Mouse (Mus musculus) forebrain, embryonic 11.5 days (tissue): Measurements from ENCODE around the gene Timm22. TPM values are rescaled to one million over a fixed set of nuclear protein-coding genes. Genes with fewer than 3 reads are reported as not detected.
A peak's percentile ranks its signal among the peaks of the same experiment; 100 is the strongest.

Source experiments
- ATAC-seq: fragments of 200-750 bp; cut with Nextera tagmentation; replicated peaks from 2 replicates; pipeline ENCODE4 v1.8.0; 2017; ENCODE audit warnings: moderate TSS enrichment; ENCODE audit not compliant: low FRiP score
- DNase-seq: peaks from one replicate; pipeline ENCODE4 v3.0.0-alpha.2; 2017; ENCODE audit warnings: low spot score
- H3K27ac ChIP-seq: fragments of 300-500 bp; sonication (generic); 2 replicates; pipeline ENCODE4 v1.5.1; 2014; ENCODE audit warnings: low read depth, low read length
- H3K27me3 ChIP-seq: fragments of 300-500 bp; sonication (generic); 2 replicates; pipeline ENCODE4 v1.6.1; 2014; ENCODE audit warnings: mild to moderate bottlenecking, low read length, mixed read lengths; ENCODE audit not compliant: control insufficient read depth, insufficient read depth
- H3K36me3 ChIP-seq: fragments of 300-500 bp; sonication (generic); 2 replicates; pipeline ENCODE4 v1.6.1; 2014; ENCODE audit warnings: mild to moderate bottlenecking, low read length, moderate library complexity, mixed read lengths; ENCODE audit not compliant: control insufficient read depth, insufficient read depth
- H3K4me1 ChIP-seq: fragments of 300-500 bp; sonication (generic); replicated peaks from 2 replicates; pipeline ENCODE4 v1.6.1; 2014; ENCODE audit warnings: low read length, mixed read lengths; ENCODE audit not compliant: control insufficient read depth, insufficient read depth
- H3K4me2 ChIP-seq: fragments of 300-500 bp; sonication (generic); 2 replicates; pipeline ENCODE4 v1.6.1; 2014; ENCODE audit warnings: low read depth, mild to moderate bottlenecking, low read length, moderate library complexity, mixed read lengths; ENCODE audit not compliant: severe bottlenecking
- H3K4me3 ChIP-seq: fragments of 300-500 bp; sonication (generic); 2 replicates; pipeline ENCODE4 v1.5.1; 2014; ENCODE audit warnings: low read depth, low read length
- H3K9ac ChIP-seq: fragments of 300-500 bp; sonication (generic); 2 replicates; pipeline ENCODE4 v1.6.1; 2014; ENCODE audit warnings: low read length
- H3K9me3 ChIP-seq: fragments of 300-500 bp; sonication (generic); 2 replicates; pipeline ENCODE4 v1.6.1; 2016; ENCODE audit warnings: low read length, mixed read lengths; ENCODE audit not compliant: control insufficient read depth
- WGBS: fragments of 180-500 bp; shearing (Covaris S2); extraction: QIAGEN DNeasy Blood & Tissue Kit; methylation state at CpG from one replicate; pipeline ENCODE4 v1.1.7; 2014; 5-methylcytosine and 5-hydroxymethylcytosine counted together
- polyA plus RNA-seq: library from polyadenylated mRNA; unstranded; fragments of >200 nt; fragmentation: Nextera tagmentation; extraction: Ambion mirVana; gene quantifications from 2 replicates; pipeline ENCODE4 v1.2.1, GENCODE M21; 2014

The Timm22 gene
- polyA plus RNA-seq, 1 experiment from 2014 or later: 109 TPM

DNA sequence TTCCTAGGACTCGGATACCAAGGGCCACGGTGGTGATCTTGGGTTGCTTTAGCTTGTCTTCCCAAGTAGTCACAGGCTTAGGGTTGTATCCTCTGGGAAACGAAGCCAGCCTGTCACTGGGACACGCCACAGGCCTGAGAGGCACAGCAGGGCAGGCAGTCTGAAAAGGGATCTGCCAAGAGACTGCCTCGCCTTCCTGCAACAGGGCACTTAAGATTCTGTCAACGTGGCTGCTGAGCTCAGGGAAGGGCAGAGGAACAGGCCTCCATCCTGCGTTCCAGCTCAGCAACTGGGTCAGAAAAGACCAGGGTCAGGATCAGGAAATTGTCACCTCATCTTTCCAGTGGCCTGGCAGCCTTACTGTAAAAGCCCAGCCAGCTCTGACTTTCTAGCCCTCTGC, 22.8 kb downstream of the Timm22 start:
- Histone ChIP-seq H3K9me3 (no peaks in the 10 kb centered on the region), H3K9ac (no peak overlapping the region), H3K27me3 (no peaks in the 10 kb centered on the region), H3K4me3 (no peak overlapping the region), H3K36me3 (no peaks in the 10 kb centered on the region), H3K27ac (0 out of 2 replicates have a peak overlapping the region, but pooled peaks have one; percentile 12), H3K4me1 (no peaks in the 10 kb centered on the region), H3K4me2 (no peak overlapping the region)
- ATAC-seq (no peak), DNase-seq (no peak)
- 61% methylated on average over 7 of the region's 7 CpGs for WGBS

DNA sequence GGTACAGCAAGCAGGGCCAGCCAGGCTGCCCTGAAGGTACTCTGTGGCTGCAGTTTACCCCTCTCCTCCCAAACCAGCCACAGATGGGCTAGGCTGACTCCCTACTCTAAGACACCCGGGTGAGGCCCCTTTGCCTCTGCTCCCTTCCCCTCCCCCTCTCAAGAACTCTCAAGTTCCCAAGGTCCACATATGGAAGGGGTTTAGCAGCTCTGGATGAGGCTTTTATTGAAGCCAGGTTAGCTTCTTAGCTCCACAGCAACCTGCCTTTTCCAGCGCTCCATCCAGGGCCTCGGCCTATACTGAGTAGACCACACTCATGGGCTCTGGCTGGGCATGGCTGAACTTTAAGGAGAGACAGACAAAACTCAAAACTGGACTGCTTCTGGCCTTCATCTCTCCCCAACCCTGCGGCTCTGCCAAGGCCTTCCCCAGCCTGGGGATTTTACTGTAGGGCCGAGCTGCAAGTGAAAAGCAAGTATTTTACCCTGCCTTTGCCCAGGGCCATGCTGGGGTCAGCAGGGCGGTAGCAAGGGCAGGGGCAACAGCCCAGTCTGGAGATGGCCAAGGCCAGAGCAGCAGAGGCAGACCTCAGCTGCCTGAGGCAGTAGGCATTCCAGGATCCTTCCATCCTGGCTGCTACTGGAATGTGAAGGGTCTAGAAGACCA, 23.3 kb downstream of the Timm22 start:
- Histone ChIP-seq H3K27me3 (no peaks in the 10 kb centered on the region), H3K9me3 (no peaks in the 10 kb centered on the region), H3K4me3 (no peak overlapping the region), H3K9ac (no peak overlapping the region), H3K4me2 (no peak overlapping the region), H3K27ac (0 out of 2 replicates have a peak overlapping the region, but pooled peaks have one; percentile 6), H3K4me1 (no peaks in the 10 kb centered on the region), H3K36me3 (no peaks in the 10 kb centered on the region)
- DNase-seq (no peak), ATAC-seq (no peak)
- WGBS: 70% methylated on average over 6 of the region's 6 CpGs

DNA sequence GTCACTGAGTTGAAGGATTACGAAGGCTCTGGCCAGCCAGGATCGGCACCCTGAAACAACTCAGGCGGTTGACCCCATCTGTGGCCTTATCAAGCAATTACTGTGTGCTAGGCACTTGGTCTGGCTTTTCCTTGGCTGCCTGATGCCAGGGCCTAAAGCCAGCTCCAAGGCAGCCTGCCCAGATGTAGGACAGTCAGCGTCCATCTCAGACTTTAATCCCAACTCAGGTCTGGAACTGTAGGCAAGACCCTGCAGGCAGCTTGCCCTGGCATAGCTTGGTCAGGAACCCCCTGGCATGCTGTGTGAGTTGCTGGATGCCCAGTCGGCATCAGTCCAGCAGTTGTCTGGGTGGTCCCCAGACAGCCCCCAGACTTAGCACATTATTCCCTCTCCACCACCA, 29.3 kb downstream of the Timm22 start:
- 81% methylated on average over 5 of the region's 5 CpGs for WGBS
- Histone ChIP-seq H3K4me1 (0 out of 2 replicates have a peak, but pooled peaks cover 9% of the 10 kb centered on the region), H3K27me3 (no peaks in the 10 kb centered on the region; the same call in 1 of the 2 replicates), H3K36me3 (no peaks in the 10 kb centered on the region), H3K4me3 (no peak overlapping the region), H3K9ac (no peak overlapping the region), H3K4me2 (no peak overlapping the region), H3K27ac (no peak overlapping the region), H3K9me3 (no peaks in the 10 kb centered on the region)
- DNase-seq (no peak), ATAC-seq (no peak)

- peak overlapping the region; percentile 32 for H3K9ac ChIP-seq
- H3K4me3 ChIP-seq: peak overlapping the region; percentile 23
- peak overlapping the region; percentile 43 for H3K4me2 ChIP-seq
- 0 out of 2 replicates have a peak, but pooled peaks cover 9% of the 10 kb centered on the region for H3K4me1 ChIP-seq
- ATAC-seq (peak; percentile 39; the same call in 1 of the 2 replicates), DNase-seq (peak; percentile 70)
- H3K27ac ChIP-seq: peak overlapping the region; percentile 21
- 6% methylated on average over 26 of the region's 28 CpGs for WGBS
- no peaks in the 10 kb centered on the region; the same call in 1 of the 2 replicates for H3K27me3 ChIP-seq
- H3K36me3 ChIP-seq: no peaks in the 10 kb centered on the region
- no peaks in the 10 kb centered on the region for H3K9me3 ChIP-seq
These were observed 30.2 kb downstream of the Timm22 start for GRCm38 (mm10) chr11:76436864-76437437.

GRCm38 (mm10) chr11:76439666-76440065, 32.9 kb downstream of the Timm22 start:
- ATAC-seq: no peak
- 18% methylated on average over 3 of the region's 3 CpGs for WGBS
- no peak overlapping the region for H3K27ac ChIP-seq

DNA sequence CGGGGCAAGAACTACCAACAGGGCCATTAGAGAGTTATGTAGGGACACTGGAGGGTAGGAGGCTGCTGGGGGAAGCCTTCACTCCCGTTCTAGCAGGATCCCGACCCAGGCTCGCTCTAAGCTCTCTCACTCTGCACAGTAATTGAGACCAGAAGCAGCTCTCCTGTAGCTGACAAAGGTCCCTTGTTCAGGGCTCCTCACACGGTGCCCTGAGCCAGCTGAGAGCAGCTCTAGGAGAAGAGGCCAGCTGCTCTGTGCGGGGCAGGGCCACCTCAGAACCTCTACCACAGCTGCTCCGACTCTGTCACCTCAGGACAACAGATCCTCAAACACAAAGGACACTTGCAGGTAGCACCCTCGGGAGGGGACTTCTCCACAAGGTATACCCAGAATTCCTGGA, 38.7 kb downstream of the Timm22 start:
- H3K9me3 ChIP-seq: no peaks in the 10 kb centered on the region
- no peaks in the 10 kb centered on the region for H3K36me3 ChIP-seq
- ATAC-seq (no peak), DNase-seq (no peak)
- WGBS: 20% methylated on average over 8 of the region's 8 CpGs
- H3K4me2 ChIP-seq: no peak overlapping the region
- no peak overlapping the region for H3K9ac ChIP-seq
- H3K4me1 ChIP-seq: peaks cover 24% of the 10 kb centered on the region
- H3K27me3 ChIP-seq: no peaks in the 10 kb centered on the region
- no peak overlapping the region for H3K4me3 ChIP-seq
- no peak overlapping the region for H3K27ac ChIP-seq

More at GRCm38 (mm10) chr11:76439666-76440065, 32.9 kb downstream of the Timm22 start:
- no peak overlapping the region for H3K9ac ChIP-seq
- H3K27me3 ChIP-seq: no peaks in the 10 kb centered on the region; the same call in 1 of the 2 replicates
- no peak overlapping the region for H3K4me2 ChIP-seq
- no peaks in the 10 kb centered on the region for H3K9me3 ChIP-seq
- H3K36me3 ChIP-seq: no peaks in the 10 kb centered on the region
- DNase-seq: no peak
- H3K4me1 ChIP-seq: 0 out of 2 replicates have a peak, but pooled peaks cover 9% of the 10 kb centered on the region
- no peak overlapping the region for H3K4me3 ChIP-seq

- H3K4me3 ChIP-seq: no peak overlapping the region
- H3K4me2 ChIP-seq: no peak overlapping the region
- DNase-seq (peak; percentile 85), ATAC-seq (0 out of 2 replicates have a peak, but pooled peaks have one; percentile 28)
- no peak overlapping the region for H3K9ac ChIP-seq
- peaks cover 27% of the 10 kb centered on the region for H3K4me1 ChIP-seq
- no peak overlapping the region for H3K27ac ChIP-seq
- no peaks in the 10 kb centered on the region for H3K27me3 ChIP-seq
- no peaks in the 10 kb centered on the region for H3K9me3 ChIP-seq
- no peaks in the 10 kb centered on the region for H3K36me3 ChIP-seq
- 2% methylated on average over 10 of the region's 10 CpGs for WGBS
These were observed 39.5 kb downstream of the Timm22 start for GRCm38 (mm10) chr11:76446251-76446650.

- ATAC-seq (peak; percentile 28), DNase-seq (no peak)
- peak overlapping the region; percentile 20; the same call in 1 of the 2 replicates for H3K9ac ChIP-seq
- H3K4me3 ChIP-seq: no peak overlapping the region
- peaks cover 27% of the 10 kb centered on the region for H3K4me1 ChIP-seq
- H3K9me3 ChIP-seq: no peaks in the 10 kb centered on the region
- 0 out of 2 replicates have a peak overlapping the region, but pooled peaks have one; percentile 6 for H3K4me2 ChIP-seq
- 52% methylated on average over 15 of the region's 15 CpGs for WGBS
- peak overlapping the region; percentile 80 for H3K27ac ChIP-seq
- no peaks in the 10 kb centered on the region for H3K27me3 ChIP-seq
- no peaks in the 10 kb centered on the region for H3K36me3 ChIP-seq
These were observed 42.9 kb downstream of the Timm22 start for GRCm38 (mm10) chr11:76449520-76450201.
